Mouse (Mus musculus): ENCODE data around the gene Samd4.

DNA sequence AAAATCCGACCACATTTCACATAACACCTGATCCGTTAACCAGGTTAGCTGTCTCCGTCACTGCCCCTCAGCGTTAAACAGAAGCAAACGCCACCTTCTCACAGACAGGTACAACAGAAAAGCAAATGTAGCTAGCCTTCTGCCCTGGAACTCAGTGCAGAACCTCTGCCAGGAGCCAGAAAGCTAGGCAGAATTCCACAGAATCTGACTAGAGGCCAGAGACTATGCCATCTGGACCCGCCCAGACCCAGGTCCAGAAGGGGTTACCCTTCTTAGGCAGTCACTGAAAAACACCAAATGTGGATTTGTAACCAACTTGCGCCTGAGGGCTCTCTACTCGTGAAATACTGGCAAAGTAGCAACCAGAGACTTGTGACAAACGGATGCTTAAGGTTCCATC lies 228.7 kb downstream of the Samd4 start:
- TF ChIP-seq CTCF (conservative IDR thresholded peaks at IDR 0.05; ENCODE audit: low read length) (no peak), NANOG (IDR thresholded peaks at IDR 0.05; ENCODE audit: borderline replicate concordance, low read length) (no peak)
